Mouse (Mus musculus) left cerebral cortex, postnatal 36 days (tissue): ENCODE measurements around the gene Idh2. TPM values are rescaled to one million over a fixed set of nuclear protein-coding genes. Genes with fewer than 3 reads are reported as not detected.
"Not testable (repeated sequence)": the region's sequence is repeated elsewhere in the genome, so short reads cannot be mapped to it uniquely, and the experiment has no call there.

ENCODE experiments used
- DNase-seq, 2 experiments: peaks; one replicate each; pipeline ENCODE4 v3.0.0; 2021 to 2022; ENCODE audit warnings: low spot score in 2 of 2, mixed read lengths in 1 of 2
- intact Hi-C: fragments of 180-260 bp; cut with DNase I; formaldehyde crosslinking; loops from one replicate; pipeline ENCODE4 v1.15.1; 2025
- total RNA-seq, 2 experiments: library from RNA; stranded (reverse); gene quantifications; 2 replicates each; pipeline ENCODE4 v1.2.3; 2021

Gene Idh2
- total RNA-seq: 10 to 100 TPM; 52.2 to 55.6 TPM

GRCm38 (mm10) chr7:80115224-80115590 is at the start of gene Idh2:
Gene Idh2, minus strand, starts transcription at chr7:80115392.
- peak; percentile 89 to 91 for DNase-seq
- intact Hi-C loops: loop anchor here (2.0 kb wide), 1 partner anchor 88 kb away; no protein-coding TSS in a partner anchor

GRCm38 (mm10) chr7:80160945-80161306 is 45.7 kb upstream of the Idh2 start:
- peak in 1 of 2 experiments; percentile 14 for DNase-seq
- intact Hi-C loops: no loop called here

- intact Hi-C loops: no loop called here
- DNase-seq: no peak
Measured at GRCm38 (mm10) chr7:80160293-80160944, 45.2 kb upstream of the Idh2 start.

GRCm38 (mm10) chr7:80158496-80159268 is 43.5 kb upstream of the Idh2 start:
- intact Hi-C loops: loop anchor here (5.0 kb wide), 1 partner anchor 59 kb away; no protein-coding TSS in a partner anchor
- DNase-seq: no peak

DNA sequence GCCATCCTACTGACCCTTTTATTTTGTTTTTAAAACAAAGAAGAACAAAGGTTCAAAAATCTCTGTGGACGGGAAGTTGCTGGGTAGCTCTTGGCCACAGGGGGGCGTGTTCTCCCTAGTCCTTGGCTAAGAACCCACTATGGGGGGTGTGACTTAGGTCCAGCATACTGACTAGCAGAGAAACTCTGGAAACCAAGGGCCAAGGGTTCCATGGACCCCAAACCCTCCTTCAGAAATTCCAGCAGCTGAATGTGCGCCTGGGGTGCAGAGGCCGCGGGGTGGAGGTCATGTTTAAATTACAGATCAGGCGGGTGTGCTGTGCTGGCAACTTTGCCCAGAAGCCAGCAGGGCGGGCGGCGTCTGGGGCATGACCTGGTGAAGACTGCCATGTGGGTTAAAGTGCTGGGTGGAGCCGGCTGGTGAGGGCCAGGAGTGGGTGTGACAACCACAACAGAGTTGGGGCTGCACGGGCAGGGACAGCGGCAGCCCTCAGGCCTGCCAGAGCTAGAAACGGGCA is 41.6 kb upstream of the Idh2 start:
- intact Hi-C loops: loop anchor here (5.0 kb wide), 1 partner anchor 61 kb away; no protein-coding TSS in a partner anchor
- no peak for DNase-seq

- intact Hi-C loops: loop anchor here (5.0 kb wide), 1 partner anchor 63 kb away; no protein-coding TSS in a partner anchor
Measured at GRCm38 (mm10) chr7:80154689-80155088, 39.5 kb upstream of the Idh2 start.

GRCm38 (mm10) chr7:80152756-80153155 is 37.6 kb upstream of the Idh2 start:
- intact Hi-C loops: no loop called here
- no peak for DNase-seq

More at GRCm38 (mm10) chr7:80154689-80155088, 39.5 kb upstream of the Idh2 start:
- DNase-seq: no peak

- intact Hi-C loops: no loop called here
Measured at GRCm38 (mm10) chr7:80152152-80152551, 37.0 kb upstream of the Idh2 start.

GRCm38 (mm10) chr7:80149356-80149755 is 34.2 kb upstream of the Idh2 start:
- intact Hi-C loops: no loop called here
- peak in 1 of 2 experiments; percentile 46 for DNase-seq

More at GRCm38 (mm10) chr7:80152152-80152551, 37.0 kb upstream of the Idh2 start:
- DNase-seq: no peak

DNA sequence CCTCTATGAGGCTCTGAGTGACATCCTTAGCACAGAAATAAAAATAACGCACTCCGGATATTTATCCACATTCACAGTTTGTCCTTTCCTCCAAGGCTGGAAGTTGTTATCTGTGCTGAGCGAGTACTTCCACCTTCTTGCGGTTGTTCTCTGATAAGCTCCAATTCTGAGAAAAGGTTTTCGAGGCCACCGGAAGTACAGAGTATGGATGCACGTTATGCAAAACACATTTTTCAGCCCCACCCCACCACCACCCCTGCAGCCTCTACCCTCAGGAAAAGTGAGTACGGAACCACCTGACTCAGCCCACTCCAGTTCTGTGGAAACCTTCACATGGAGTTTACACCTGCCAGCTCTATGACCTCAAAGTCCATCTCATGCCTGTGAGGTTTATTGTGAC is 30.9 kb upstream of the Idh2 start:
- intact Hi-C loops: no loop called here
- no peak for DNase-seq

DNA sequence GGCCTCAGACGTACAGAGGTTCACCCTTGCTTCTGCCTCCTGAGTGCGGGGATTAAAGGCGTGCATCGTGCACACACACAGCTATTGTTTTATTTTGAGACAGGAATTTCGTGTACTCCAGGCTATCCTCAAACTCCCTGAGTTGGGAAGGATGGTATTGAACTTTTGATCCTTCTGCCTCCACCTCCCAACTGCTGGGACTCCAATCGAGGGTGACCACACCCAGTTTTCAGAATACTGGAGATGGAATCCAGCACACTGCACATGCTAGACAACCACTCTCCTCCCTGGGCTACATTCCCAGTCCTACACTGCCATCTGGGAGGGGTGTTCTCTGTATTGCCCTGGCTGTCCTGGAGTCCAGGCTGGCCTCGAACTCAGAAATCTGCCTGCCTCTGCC is 29.5 kb upstream of the Idh2 start:
- DNase-seq: no peak
- intact Hi-C loops: loop anchor here (5.0 kb wide), 1 partner anchor 53 kb away; no protein-coding TSS in a partner anchor

- DNase-seq: peak; percentile 79 to 80
- intact Hi-C loops: loop anchor here (5.0 kb wide), 1 partner anchor 54 kb away; no protein-coding TSS in a partner anchor
Measured at GRCm38 (mm10) chr7:80143331-80144273, 28.4 kb upstream of the Idh2 start.

- intact Hi-C loops: loop anchor here (2.0 to 5.0 kb wide), 2 partner anchors 56 to 74 kb away; no protein-coding TSS in a partner anchor
Measured at GRCm38 (mm10) chr7:80140815-80141214, 25.6 kb upstream of the Idh2 start.

GRCm38 (mm10) chr7:80138375-80138774 is 23.2 kb upstream of the Idh2 start:
- intact Hi-C loops: no loop called here
- DNase-seq: no peak

More at GRCm38 (mm10) chr7:80140815-80141214, 25.6 kb upstream of the Idh2 start:
- peak; percentile 50 to 72 for DNase-seq

DNA sequence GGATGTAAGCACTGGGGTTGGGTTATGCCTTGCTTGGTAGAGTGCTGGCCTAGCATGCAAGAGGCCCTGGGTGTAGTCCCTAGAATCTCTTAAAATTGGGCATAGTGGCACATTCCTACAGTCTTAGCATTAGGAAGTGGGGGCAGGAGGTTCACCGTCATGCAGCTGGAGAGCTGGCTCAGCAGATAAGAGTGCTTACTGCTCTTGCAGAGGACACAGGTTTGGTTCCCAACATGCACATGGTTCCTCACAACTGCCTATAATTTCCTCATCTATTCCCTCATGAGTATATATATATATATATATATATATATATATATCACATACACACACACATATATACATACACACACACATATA is 20.0 kb upstream of the Idh2 start:
- DNase-seq: no peak
- intact Hi-C loops: no loop called here

DNA sequence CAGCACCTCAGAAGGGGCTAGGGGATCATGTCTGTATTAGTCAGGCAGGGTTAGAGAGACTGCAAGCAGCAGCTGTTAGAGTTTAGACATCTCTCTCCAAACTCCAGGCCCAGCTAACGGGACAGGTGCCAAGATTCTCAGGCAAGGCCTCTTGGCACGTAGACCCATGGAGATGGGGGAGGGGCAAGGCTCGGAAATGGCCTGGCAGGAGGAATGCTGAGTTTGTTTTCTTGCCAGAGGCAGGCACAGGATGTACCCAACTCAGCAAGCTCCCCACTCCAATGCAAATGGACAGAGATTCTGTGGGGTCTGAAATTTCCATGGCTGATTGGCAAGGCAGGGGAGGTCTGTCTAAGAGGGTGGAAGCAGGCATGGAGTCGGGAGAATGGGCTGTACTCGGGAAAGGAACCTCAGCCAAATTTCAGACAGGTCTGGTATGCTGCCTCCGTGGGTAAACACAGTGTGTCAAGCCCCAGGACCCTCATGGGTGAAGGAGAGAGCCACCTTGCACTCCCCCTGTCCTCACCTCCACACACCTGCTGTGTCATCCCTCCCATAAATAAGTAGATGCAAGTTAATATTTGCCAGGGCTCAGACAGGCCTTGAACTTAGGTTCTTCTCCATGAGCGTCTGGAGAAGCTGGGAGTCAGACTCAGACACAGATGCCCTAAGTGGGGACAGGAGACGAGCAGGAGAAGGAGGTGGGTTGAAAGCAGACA is 19.4 kb upstream of the Idh2 start:
- DNase-seq: peak; percentile 61 to 70
- intact Hi-C loops: no loop called here

- DNase-seq: no peak
- intact Hi-C loops: no loop called here
Measured at GRCm38 (mm10) chr7:80132541-80132940, 17.3 kb upstream of the Idh2 start.

GRCm38 (mm10) chr7:80131315-80131714 is 16.1 kb upstream of the Idh2 start:
- intact Hi-C loops: not testable (repeated sequence)

More at GRCm38 (mm10) chr7:80131315-80131714, 16.1 kb upstream of the Idh2 start:
- not testable (repeated sequence) for DNase-seq
